Mouse (Mus musculus) cerebellum, adult 9-11 months (tissue): ENCODE results near the gene Rreb1.
"Not testable (repeated sequence)": the region's sequence is repeated elsewhere in the genome, so short reads cannot be mapped to it uniquely, and the experiment has no call there.

Source experiments
- DNase-seq: peaks from one replicate; pipeline ENCODE4 v3.0.0; 2022

Gene Rreb1

DNA sequence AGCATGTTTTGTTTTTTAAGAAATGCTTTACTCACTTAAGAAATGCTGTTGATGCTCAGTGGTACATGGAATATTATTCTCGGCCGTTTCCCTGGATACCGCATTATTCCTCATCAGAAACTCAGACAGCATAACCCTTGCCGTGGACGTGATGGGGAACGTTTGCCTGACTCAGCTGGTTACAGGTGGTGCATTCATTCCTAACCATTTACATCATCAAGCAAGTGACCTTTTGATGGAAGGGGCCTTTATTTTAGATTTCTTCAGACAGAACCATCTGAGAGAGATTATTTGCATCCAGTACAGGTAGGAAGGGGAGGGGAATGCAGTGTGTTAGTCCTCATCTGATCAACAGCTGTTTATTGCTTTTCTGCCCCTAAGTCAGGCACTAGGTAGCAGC lies 50.7 kb downstream of the Rreb1 start:
- DNase-seq, result no peak

- DNase-seq, result no peak
Measured at GRCm38 (mm10) chr13:37830256-37830655, 52.1 kb downstream of the Rreb1 start.

GRCm38 (mm10) chr13:37830874-37831311 lies 52.7 kb downstream of the Rreb1 start:
- DNase-seq, result no peak

DNA sequence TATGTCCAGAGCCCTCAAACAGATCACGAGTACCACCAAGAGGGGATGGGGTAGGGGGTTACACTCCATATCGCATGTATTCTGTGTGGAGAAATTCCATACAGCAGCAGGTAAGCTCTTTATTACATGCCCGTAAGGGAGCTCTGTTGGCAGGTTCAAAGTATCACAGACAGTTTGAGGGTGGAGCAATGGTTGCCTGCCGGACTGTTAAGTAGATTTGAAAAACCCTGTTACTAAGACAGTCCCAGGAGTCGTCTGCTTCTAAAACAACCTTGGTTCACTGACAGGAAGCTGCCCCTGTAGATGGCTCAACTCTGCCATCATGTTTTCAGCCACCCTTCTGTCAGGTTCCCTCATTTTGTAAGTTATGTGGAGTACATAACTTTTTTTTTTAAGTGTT lies 54.3 kb downstream of the Rreb1 start:
- DNase-seq, result no peak

DNA sequence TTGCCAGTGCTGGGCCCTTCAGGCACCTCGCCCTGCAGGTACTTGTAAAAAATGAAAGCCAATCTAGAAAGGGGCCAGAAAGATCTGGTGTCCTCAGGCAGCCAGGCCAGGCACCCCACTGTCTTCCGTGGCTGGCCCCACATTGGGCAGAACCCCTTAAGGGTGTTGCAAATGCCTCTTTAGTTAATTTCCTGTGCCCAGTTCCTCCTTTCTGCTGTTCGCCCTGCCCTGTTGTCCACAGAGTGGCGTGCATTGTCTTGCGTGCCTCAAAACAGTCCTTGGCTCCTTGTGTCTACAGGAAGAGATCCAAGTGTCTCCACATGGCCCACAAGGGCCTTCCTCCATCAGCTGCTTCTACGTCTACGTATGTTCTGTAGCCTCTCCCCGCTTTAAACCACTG lies 55.3 kb downstream of the Rreb1 start:
- no peak for DNase-seq

GRCm38 (mm10) chr13:37835296-37835695 lies 57.1 kb downstream of the Rreb1 start:
- DNase-seq, result no peak

DNA sequence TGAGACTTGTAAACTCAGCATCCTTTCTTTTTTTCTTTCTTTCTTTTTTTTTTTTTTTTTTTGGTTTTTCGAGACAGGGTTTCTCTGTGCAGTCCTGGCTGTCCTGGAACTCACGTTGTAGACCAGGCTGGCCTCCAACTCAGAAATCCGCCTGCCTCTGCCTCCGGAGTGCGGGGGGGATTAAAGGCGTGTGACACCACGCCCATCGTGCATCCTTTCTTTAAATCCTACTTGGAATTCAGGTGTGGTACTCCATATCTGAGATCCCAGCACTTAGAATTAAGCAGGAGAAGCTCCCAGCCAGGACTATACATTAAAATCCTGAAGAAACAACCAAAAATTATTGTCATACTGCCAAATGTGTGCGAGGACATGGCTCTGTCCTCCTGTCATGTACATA lies 57.6 kb downstream of the Rreb1 start:
- not testable (repeated sequence) for DNase-seq

- no peak for DNase-seq
Measured at GRCm38 (mm10) chr13:37837372-37837771, 59.2 kb downstream of the Rreb1 start.

- DNase-seq, result no peak
Measured at GRCm38 (mm10) chr13:37838260-37839183, 60.3 kb downstream of the Rreb1 start.

GRCm38 (mm10) chr13:37843241-37843640 lies 65.0 kb downstream of the Rreb1 start:
- DNase-seq, result no peak

- DNase-seq, result no peak
Measured at GRCm38 (mm10) chr13:37843844-37844243, 65.6 kb downstream of the Rreb1 start.

DNA sequence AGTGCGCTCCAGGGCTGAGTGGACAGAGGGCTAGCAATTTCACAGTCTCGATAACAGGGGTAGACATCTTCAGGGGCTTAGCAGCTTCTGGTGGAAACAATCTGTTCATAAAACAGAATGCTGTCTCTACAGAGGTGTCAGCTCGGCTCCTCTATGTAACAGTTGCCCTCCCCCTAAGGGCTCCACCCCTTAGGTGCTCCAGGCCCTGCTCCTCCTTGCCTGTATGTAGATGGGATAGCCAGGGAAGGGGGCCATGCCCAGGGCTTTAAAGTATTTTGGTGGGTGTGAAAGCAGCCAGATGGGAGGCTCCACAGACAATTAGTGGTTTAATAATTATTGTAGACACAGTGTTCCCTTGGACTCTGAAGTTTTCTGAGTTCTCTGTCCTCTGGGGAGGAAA lies 67.0 kb downstream of the Rreb1 start:
- DNase-seq, result no peak

DNA sequence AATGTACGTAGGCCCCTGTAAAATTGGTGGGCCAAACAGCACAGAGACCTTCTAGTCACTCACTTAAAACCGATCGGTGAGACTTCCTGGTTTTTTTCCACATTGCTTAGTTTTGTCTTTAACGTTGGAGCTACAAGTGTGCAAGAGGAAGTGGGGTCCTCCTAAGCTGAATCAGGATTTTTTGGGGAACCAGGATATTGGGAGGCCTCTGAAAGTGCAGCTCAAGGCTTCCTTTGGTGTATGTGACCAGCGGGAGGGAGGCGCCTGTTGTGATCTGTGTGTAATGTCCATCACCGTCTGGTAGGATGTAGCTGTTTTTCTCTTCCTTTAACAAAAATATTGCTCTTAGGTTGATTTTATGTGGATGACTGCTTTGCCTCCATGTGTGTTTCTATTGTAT lies 67.4 kb downstream of the Rreb1 start:
- DNase-seq, result no peak

DNA sequence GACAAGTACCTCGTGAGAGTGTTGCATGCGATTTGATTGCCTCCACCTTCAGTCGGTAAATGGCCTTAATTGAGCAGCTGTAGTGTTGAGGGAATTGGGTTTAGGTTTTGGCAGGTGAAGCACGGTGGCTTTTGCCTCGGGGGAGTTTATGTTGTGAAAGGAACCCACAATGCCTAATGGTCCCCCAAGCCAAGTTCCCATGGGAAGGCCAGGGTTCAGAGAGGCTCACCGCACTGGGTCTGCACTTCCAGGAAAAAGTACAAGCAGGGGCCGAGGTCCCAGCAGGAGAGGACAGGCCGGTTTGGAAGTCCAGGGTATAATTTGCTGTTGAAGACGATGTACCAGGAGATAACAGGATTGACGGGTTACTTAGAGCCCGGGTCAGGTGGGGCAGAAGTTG lies 68.3 kb downstream of the Rreb1 start:
- DNase-seq, result no peak

GRCm38 (mm10) chr13:37846962-37847570 lies 68.9 kb downstream of the Rreb1 start:
- no peak for DNase-seq

DNA sequence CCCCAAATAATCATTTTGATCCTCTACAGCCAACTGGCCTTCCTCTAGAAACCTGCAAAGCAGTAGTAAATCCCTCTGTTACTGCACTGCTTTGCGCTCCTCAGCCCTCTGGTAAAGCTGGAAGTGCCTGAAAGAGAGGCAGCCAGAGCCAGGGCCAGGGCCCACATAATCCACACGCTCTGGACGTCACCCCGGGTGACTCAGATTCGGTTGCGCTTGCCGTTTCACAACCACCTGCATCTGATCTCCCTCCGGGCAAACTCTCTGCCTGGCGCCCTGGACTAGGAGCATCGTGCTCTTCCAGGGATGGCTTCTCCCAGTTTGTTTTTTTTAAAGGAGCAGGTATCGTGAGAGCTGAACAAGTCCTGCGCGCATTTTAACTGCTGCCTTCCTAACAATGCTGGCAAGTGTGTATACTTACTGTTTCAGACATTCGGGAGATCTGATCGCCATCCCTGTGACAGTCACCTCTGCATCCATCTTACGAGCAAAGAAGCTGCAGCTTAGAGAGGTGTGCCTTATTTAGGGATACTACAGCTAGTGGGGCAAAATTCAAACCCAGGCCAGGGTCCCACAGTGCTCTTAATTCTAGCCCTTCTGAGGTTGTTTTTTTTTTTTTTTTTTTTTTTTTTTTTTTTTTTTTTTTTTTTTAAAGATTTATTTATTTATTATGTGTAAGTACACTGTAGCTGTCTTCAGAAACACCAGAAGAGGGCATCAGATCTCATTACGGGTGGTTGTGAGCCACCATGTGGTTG lies 69.6 kb downstream of the Rreb1 start:
- no peak for DNase-seq

- no peak for DNase-seq
Measured at GRCm38 (mm10) chr13:37848438-37848837, 70.2 kb downstream of the Rreb1 start.

- DNase-seq, result no peak
Measured at GRCm38 (mm10) chr13:37851617-37852016, 73.4 kb downstream of the Rreb1 start.

DNA sequence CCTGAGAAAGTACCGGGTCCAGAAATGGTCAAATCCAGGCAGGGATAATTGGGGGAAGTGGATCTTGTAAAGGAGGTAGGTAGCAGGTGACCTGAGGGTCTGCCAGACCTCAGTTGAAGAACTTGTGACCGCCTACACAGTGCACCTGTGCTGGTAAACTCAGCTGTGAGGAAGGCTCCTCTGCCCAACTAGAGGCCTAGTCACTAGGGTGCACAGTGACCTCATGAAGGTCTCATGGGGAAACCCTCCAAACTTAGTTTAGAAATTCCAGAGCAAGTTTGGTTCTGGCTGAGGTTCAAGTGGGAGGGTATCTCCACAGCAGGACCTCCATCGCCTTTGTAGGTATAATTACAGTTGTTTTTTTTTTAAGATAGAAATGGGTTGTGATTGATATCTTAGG lies 74.7 kb downstream of the Rreb1 start:
- DNase-seq, result no peak

DNA sequence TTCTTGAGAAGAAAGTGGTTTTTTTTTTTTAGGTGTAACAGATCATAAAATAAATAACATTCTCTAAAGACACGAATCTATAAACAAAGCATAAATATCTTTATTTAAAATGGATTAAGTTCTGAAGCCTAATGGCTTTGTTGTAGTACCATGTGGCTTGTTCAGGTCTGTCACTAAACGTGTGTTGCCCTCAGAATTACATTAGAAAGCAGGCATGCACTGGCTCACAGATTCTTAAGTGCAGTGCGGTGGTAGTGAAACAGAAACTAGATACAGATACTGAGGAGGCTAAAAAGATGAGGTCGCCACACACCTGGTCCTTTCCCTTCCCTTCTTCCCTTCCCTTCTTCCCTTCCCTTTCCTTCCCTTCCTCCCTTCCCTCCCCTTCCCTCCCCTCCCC lies 75.2 kb downstream of the Rreb1 start:
- DNase-seq, result no peak

DNA sequence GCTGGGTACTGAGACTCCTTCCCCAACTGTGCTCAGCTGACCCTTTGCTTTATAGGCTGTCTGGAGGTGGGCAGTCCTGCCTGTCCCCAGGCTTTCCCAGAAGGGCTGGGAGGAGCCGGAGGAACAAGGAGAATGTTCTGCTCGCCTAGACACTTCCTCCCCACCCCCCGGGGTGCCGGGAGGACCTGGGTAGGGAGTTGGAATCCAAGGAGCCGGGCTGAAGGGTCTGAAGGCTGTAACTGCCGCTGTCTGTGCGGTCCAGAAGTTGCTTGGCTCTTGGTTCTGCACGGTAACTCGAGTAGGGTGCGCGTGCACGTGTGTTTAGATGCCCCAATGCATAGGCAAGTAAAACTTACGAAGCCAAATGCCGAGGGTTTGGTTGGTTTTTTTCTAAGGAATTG lies 75.8 kb downstream of the Rreb1 start:
- peak; percentile 13 for DNase-seq

DNA sequence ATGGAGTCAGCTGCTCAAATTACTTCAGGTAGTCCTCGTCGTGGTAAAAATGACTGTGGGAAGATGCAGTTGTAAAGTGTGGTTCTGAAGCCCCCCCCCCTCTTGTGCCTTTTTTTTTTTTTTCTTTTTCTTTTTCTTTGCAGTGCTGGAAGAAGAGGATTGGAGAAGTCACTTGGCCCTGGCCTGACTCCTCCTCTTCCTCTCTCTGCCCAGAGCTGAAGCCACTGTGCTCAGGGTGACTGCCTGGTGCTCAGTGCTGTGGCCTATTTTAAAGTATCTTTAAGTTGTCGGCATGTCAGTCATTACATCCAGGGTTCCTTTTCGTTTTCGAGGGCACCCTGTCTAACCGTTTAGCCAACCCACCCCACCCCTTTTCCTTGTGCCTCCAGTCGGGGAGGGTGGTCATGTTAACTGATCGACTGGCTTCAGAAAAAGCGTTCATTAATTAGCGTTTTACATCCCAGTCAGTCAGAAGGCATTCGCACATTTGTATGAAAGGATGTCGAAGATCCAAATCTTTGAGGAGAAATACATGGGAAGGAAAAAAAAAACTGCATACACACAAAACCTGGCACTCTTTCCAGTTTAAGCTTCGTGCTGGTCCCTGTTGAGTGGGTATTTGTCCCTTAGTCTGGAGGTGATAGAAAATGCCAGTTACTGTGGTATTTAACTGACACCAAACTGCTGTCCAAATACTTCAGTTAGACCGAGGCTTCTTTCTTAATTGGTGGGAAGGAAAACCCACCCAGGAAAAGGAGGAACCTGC lies 76.4 kb downstream of the Rreb1 start:
- DNase-seq, result no peak

- DNase-seq, result no peak
Measured at GRCm38 (mm10) chr13:37855221-37855757, 77.1 kb downstream of the Rreb1 start.
